In genomic region chr3:97854575-97855384, GRCm38 (mm10) we compare ENCODE assay signal across 14 mouse cellular contexts. TPM values are rescaled to one million over a fixed set of nuclear protein-coding genes. Genes with fewer than 3 reads are reported as not detected.
A peak's percentile ranks its signal among the peaks of the same experiment; 100 is the strongest.
DNase-seq lines count a peak whose midpoint lies in the region; ATAC-seq lines count a peak whose summit lies in the region.
"Had no signal": no experiment of that assay in that cellular context is flagged by ENCODE, and none has a peak within 500 bp of the region (broad histone marks: within the 10 kb centered on the region; RNA-seq: fewer than 3 reads in every experiment).

No protein-coding gene starts in this region.

- H3K4me1 ChIP-seq in hindbrain, embryonic 15.5 days (replicated peaks) = 0 out of 2 replicates have a peak, but pooled peaks cover 4% of the 10 kb centered on the region
- H3K4me1 ChIP-seq in hindbrain, embryonic 12.5 days = no peaks in the 10 kb centered on the region
- H3K4me1 ChIP-seq: limb, embryonic 13.5 days had no signal

- no peaks in the 10 kb centered on the region for H3K27me3 ChIP-seq in hindbrain, embryonic 15.5 days
- no peaks in the 10 kb centered on the region for H3K27me3 ChIP-seq in hindbrain, embryonic 12.5 days
- H3K27me3 ChIP-seq: limb, embryonic 13.5 days had no signal

- peak; percentile 54; the same call in 1 of the 2 replicates for ATAC-seq in hindbrain, embryonic 15.5 days (ENCODE audit: low FRiP score, low read depth)
- ATAC-seq in hindbrain, embryonic 12.5 days (ENCODE audit: low FRiP score) = no peak
- ATAC-seq: lung, postnatal 0 days had no signal

- no peak overlapping the region for H3K4me3 ChIP-seq in hindbrain, embryonic 15.5 days
- H3K4me3 ChIP-seq in hindbrain, embryonic 12.5 days = no peak overlapping the region
- H3K4me3 ChIP-seq: limb, embryonic 13.5 days had no signal

- WGBS in hindbrain, embryonic 15.5 days = 47% methylated on average over 9 of the region's 9 CpGs
- WGBS in hindbrain, embryonic 12.5 days = 60% methylated on average over 9 of the region's 9 CpGs

- no peak overlapping the region for H3K4me2 ChIP-seq in hindbrain, embryonic 15.5 days
- no peak overlapping the region for H3K4me2 ChIP-seq in hindbrain, embryonic 12.5 days (replicated peaks)
- H3K4me2 ChIP-seq: limb, embryonic 13.5 days had no signal

- H3K36me3 ChIP-seq in hindbrain, embryonic 15.5 days = no peaks in the 10 kb centered on the region
- H3K36me3 ChIP-seq in hindbrain, embryonic 12.5 days = no peaks in the 10 kb centered on the region
- H3K36me3 ChIP-seq: limb, embryonic 13.5 days had no signal

- no peaks in the 10 kb centered on the region for H3K9me3 ChIP-seq in hindbrain, embryonic 15.5 days
- H3K9me3 ChIP-seq in hindbrain, embryonic 12.5 days (replicated peaks) = no peaks in the 10 kb centered on the region
- H3K9me3 ChIP-seq: limb, embryonic 13.5 days had no signal

- peak; percentile 84 for DNase-seq in cerebellum, adult 11-12 months
- DNase-seq in cerebellum, postnatal 36 days = peak; percentile 71 to 72
- peak; percentile 37 to 51 for DNase-seq in left cerebral cortex, postnatal 14 days (ENCODE audit: low spot score in 2 of 2)
- no peak for DNase-seq in adrenal gland, postnatal 25 days
- DNase-seq in adrenal gland, postnatal 14 days = no peak
- no peak for DNase-seq in ovary, postnatal 36 days (ENCODE audit: low spot score)
- DNase-seq: adrenal gland, postnatal 36 days; embryo, embryonic 11 days; thymus, postnatal 25 days had no signal

- intact Hi-C loops in left cerebral cortex, postnatal 14 days (cut with DNase I) = no loop called here

- no peak overlapping the region for H3K9ac ChIP-seq in hindbrain, embryonic 15.5 days
- H3K9ac ChIP-seq in hindbrain, embryonic 12.5 days = no peak overlapping the region
- H3K9ac ChIP-seq: limb, embryonic 13.5 days had no signal

- peak overlapping the region; percentile 3 for H3K27ac ChIP-seq in hindbrain, embryonic 15.5 days (replicated peaks)
- no peak overlapping the region for H3K27ac ChIP-seq in hindbrain, embryonic 12.5 days
- H3K27ac ChIP-seq: kidney, postnatal 0 days; limb, embryonic 13.5 days had no signal

RNA-seq across cellular contexts. Expression of gene Pde4dip, which starts 33.7 kb away (rescaled TPM):
- polyA plus RNA-seq in hindbrain, embryonic 15.5 days (2015; fragmentation: Nextera tagmentation; extraction: Ambion mirVana) = 62.3 and 66.1 TPM in 2 replicates
- polyA plus RNA-seq in hindbrain, embryonic 12.5 days (2016; fragmentation: Nextera tagmentation; extraction: Ambion mirVana) = 50.7 and 54.9 TPM in 2 replicates
- 100 to 1,000 TPM; 243 to 274 TPM for total RNA-seq in left cerebral cortex, postnatal 14 days (2021)
- 21.6 and 23.6 TPM in 2 replicates for total RNA-seq in adrenal gland, postnatal 25 days (2021)
- total RNA-seq in adrenal gland, postnatal 14 days (2021) = 35.6 and 40.9 TPM in 2 replicates

RNA-seq across cellular contexts. Expression of gene Sec22b, which starts 46.2 kb away (rescaled TPM):
- polyA plus RNA-seq in hindbrain, embryonic 15.5 days (2015; fragmentation: Nextera tagmentation; extraction: Ambion mirVana) = 94.6 and 96.4 TPM in 2 replicates
- 104 and 114 TPM in 2 replicates for polyA plus RNA-seq in hindbrain, embryonic 12.5 days (2016; fragmentation: Nextera tagmentation; extraction: Ambion mirVana)
- 10 to 100 TPM; 69.4 to 69.5 TPM for total RNA-seq in left cerebral cortex, postnatal 14 days (2021)
- total RNA-seq in adrenal gland, postnatal 25 days (2021) = 116 and 129 TPM in 2 replicates
- 95.8 and 101 TPM in 2 replicates for total RNA-seq in adrenal gland, postnatal 14 days (2021)

Comparison
In these comparisons a context has a peak if more than half of its experiments do, and no peak if none do; other contexts are left out.
1. DNase-seq: peak in cerebellum, adult 11-12 months (single experiment), cerebellum, postnatal 36 days (2 of 2) and left cerebral cortex, postnatal 14 days (2 of 2); none in adrenal gland, postnatal 25 days (single experiment), adrenal gland, postnatal 14 days (single experiment) and ovary, postnatal 36 days (single experiment).